Mouse (Mus musculus) hindbrain, embryonic 13.5 days (tissue): Measurements from ENCODE around the gene Prkg1. TPM values are rescaled to one million over a fixed set of nuclear protein-coding genes. Genes with fewer than 3 reads are reported as not detected.

Source experiments
- ATAC-seq: fragments of 200-750 bp; cut with Nextera tagmentation; 2 replicates; pipeline ENCODE4 v1.8.0; 2017; ENCODE audit warnings: moderate TSS enrichment; ENCODE audit not compliant: low FRiP score
- H3K27ac ChIP-seq: fragments of 300-500 bp; sonication (generic); 2 replicates; pipeline ENCODE4 v1.5.1; 2015; ENCODE audit warnings: inconsistent platforms, mild to moderate bottlenecking, moderate library complexity
- H3K27me3 ChIP-seq: fragments of 300-500 bp; sonication (generic); 2 replicates; pipeline ENCODE4 v1.6.1; 2015; ENCODE audit warnings: mild to moderate bottlenecking, inconsistent platforms
- H3K36me3 ChIP-seq: fragments of 300-500 bp; sonication (generic); 2 replicates; pipeline ENCODE4 v1.6.1; 2015; ENCODE audit warnings: mild to moderate bottlenecking, inconsistent platforms
- H3K4me1 ChIP-seq: fragments of 300-500 bp; sonication (generic); replicated peaks from 2 replicates; pipeline ENCODE4 v1.6.1; 2015; ENCODE audit warnings: inconsistent platforms
- H3K4me2 ChIP-seq: fragments of 300-500 bp; sonication (generic); 2 replicates; pipeline ENCODE4 v1.6.1; 2015; ENCODE audit warnings: inconsistent platforms, mild to moderate bottlenecking, moderate library complexity
- H3K4me3 ChIP-seq: fragments of 300-500 bp; sonication (generic); 2 replicates; pipeline ENCODE4 v1.5.1; 2015; ENCODE audit warnings: mild to moderate bottlenecking, inconsistent platforms
- H3K9ac ChIP-seq: fragments of 300-500 bp; sonication (generic); 2 replicates; pipeline ENCODE4 v1.6.1; 2015; ENCODE audit warnings: mild to moderate bottlenecking, inconsistent platforms
- H3K9me3 ChIP-seq: fragments of 300-500 bp; sonication (generic); 2 replicates; pipeline ENCODE4 v1.6.1; 2016; ENCODE audit warnings: inconsistent platforms
- WGBS: fragments of 180-500 bp; shearing (Covaris S2); methylation state at CpG from one replicate; pipeline ENCODE4 v1.1.7; 2015; 5-methylcytosine and 5-hydroxymethylcytosine counted together
- polyA plus RNA-seq: library from polyadenylated mRNA; unstranded; fragments of >200 nt; fragmentation: Nextera tagmentation; extraction: Ambion mirVana; gene quantifications from 2 replicates; pipeline ENCODE4 v1.2.1, GENCODE M21; 2015

Gene Prkg1
- polyA plus RNA-seq = 4.2 and 5.0 TPM in 2 replicates

GRCm38 (mm10) chr19:31764801-31765340, at the start of gene Prkg1:
Prkg1 (minus strand) TSS chr19:31765033.
- Histone ChIP-seq H3K27ac (peak within 1 kb of the TSS; percentile 40; the same call in 1 of the 2 replicates), H3K9ac (peak within 1 kb of the TSS; percentile 67), H3K27me3 (peaks cover 45% of the 10 kb centered on the region), H3K36me3 (no peaks in the 10 kb centered on the region), H3K4me1 (peaks cover 31% of the 10 kb centered on the region), H3K4me3 (peak within 1 kb of the TSS; percentile 53), H3K9me3 (no peaks in the 10 kb centered on the region), H3K4me2 (peak within 1 kb of the TSS; percentile 95)
- ATAC-seq = peak; percentile 82
- WGBS = 0% methylated on average over 23 of the region's 23 CpGs

- 81% methylated on average over 4 of the region's 4 CpGs for WGBS
- H3K27me3 ChIP-seq = no peaks in the 10 kb centered on the region
- ATAC-seq = no peak
- H3K4me2 ChIP-seq = no peak overlapping the region
- no peaks in the 10 kb centered on the region for H3K4me1 ChIP-seq
- no peaks in the 10 kb centered on the region for H3K9me3 ChIP-seq
- H3K9ac ChIP-seq = no peak overlapping the region
- H3K36me3 ChIP-seq = no peaks in the 10 kb centered on the region
- H3K4me3 ChIP-seq = no peak overlapping the region
- no peak overlapping the region for H3K27ac ChIP-seq
Observed at GRCm38 (mm10) chr19:31813087-31813486, 48.3 kb upstream of the Prkg1 start.

- Histone ChIP-seq H3K4me2 (no peak overlapping the region), H3K36me3 (no peaks in the 10 kb centered on the region), H3K27me3 (no peaks in the 10 kb centered on the region), H3K27ac (no peak overlapping the region), H3K4me1 (no peaks in the 10 kb centered on the region), H3K9me3 (no peaks in the 10 kb centered on the region), H3K9ac (no peak overlapping the region), H3K4me3 (no peak overlapping the region)
- 40% methylated on average over 5 of the region's 5 CpGs for WGBS
- no peak for ATAC-seq
Observed at GRCm38 (mm10) chr19:31811371-31811770, 46.5 kb upstream of the Prkg1 start.

GRCm38 (mm10) chr19:31805391-31805790, 40.6 kb upstream of the Prkg1 start:
- H3K27ac ChIP-seq = no peak overlapping the region
- no peaks in the 10 kb centered on the region for H3K36me3 ChIP-seq
- no peak overlapping the region for H3K4me3 ChIP-seq
- no peaks in the 10 kb centered on the region for H3K9me3 ChIP-seq
- H3K9ac ChIP-seq = no peak overlapping the region
- H3K4me1 ChIP-seq = no peaks in the 10 kb centered on the region
- no peaks in the 10 kb centered on the region for H3K27me3 ChIP-seq
- no peak overlapping the region for H3K4me2 ChIP-seq
- WGBS = 76% methylated on average over 7 of the region's 7 CpGs
- ATAC-seq = no peak

GRCm38 (mm10) chr19:31795485-31796046, 30.7 kb upstream of the Prkg1 start:
- WGBS = 63% methylated on average over 9 of the region's 9 CpGs

GRCm38 (mm10) chr19:31791724-31792123, 26.9 kb upstream of the Prkg1 start:
- no peak overlapping the region for H3K4me3 ChIP-seq
- ATAC-seq = no peak

More at GRCm38 (mm10) chr19:31795485-31796046, 30.7 kb upstream of the Prkg1 start:
- H3K27me3 ChIP-seq = no peaks in the 10 kb centered on the region
- no peak overlapping the region for H3K9ac ChIP-seq
- no peak overlapping the region for H3K4me2 ChIP-seq
- H3K4me1 ChIP-seq = no peaks in the 10 kb centered on the region
- ATAC-seq = peak; percentile 24; the same call in 1 of the 2 replicates
- H3K9me3 ChIP-seq = no peaks in the 10 kb centered on the region
- no peak overlapping the region for H3K4me3 ChIP-seq
- H3K27ac ChIP-seq = no peak overlapping the region
- H3K36me3 ChIP-seq = no peaks in the 10 kb centered on the region

GRCm38 (mm10) chr19:31781521-31782018, 16.7 kb upstream of the Prkg1 start:
- H3K27ac ChIP-seq = no peak overlapping the region
- 93% methylated on average over 3 of the region's 3 CpGs for WGBS
- no peak overlapping the region for H3K4me3 ChIP-seq
- ATAC-seq = no peak
- no peaks in the 10 kb centered on the region for H3K4me1 ChIP-seq
- H3K4me2 ChIP-seq = no peak overlapping the region
- H3K9me3 ChIP-seq = no peaks in the 10 kb centered on the region
- no peaks in the 10 kb centered on the region for H3K27me3 ChIP-seq
- no peaks in the 10 kb centered on the region for H3K36me3 ChIP-seq
- H3K9ac ChIP-seq = no peak overlapping the region

More at GRCm38 (mm10) chr19:31791724-31792123, 26.9 kb upstream of the Prkg1 start:
- Histone ChIP-seq H3K4me1 (no peaks in the 10 kb centered on the region), H3K36me3 (no peaks in the 10 kb centered on the region), H3K9me3 (no peaks in the 10 kb centered on the region), H3K4me2 (no peak overlapping the region), H3K27me3 (no peaks in the 10 kb centered on the region), H3K27ac (no peak overlapping the region), H3K9ac (no peak overlapping the region)
- 73% methylated on average over 3 of the region's 3 CpGs for WGBS

- no peak for ATAC-seq
- H3K27me3 ChIP-seq = no peaks in the 10 kb centered on the region
- 70% methylated on average over 2 of the region's 2 CpGs for WGBS
Observed at GRCm38 (mm10) chr19:31781077-31781476, 16.2 kb upstream of the Prkg1 start.

GRCm38 (mm10) chr19:31780222-31780621, 15.4 kb upstream of the Prkg1 start:
- H3K9ac ChIP-seq = no peak overlapping the region
- H3K36me3 ChIP-seq = no peaks in the 10 kb centered on the region
- H3K27ac ChIP-seq = no peak overlapping the region
- H3K4me3 ChIP-seq = no peak overlapping the region
- no peak for ATAC-seq
- no peaks in the 10 kb centered on the region for H3K27me3 ChIP-seq
- no peak overlapping the region for H3K4me2 ChIP-seq
- no peaks in the 10 kb centered on the region for H3K4me1 ChIP-seq
- 97% methylated on average over 1 of the region's 1 CpGs for WGBS
- H3K9me3 ChIP-seq = no peaks in the 10 kb centered on the region

More at GRCm38 (mm10) chr19:31781077-31781476, 16.2 kb upstream of the Prkg1 start:
- Histone ChIP-seq H3K9me3 (no peaks in the 10 kb centered on the region), H3K4me2 (no peak overlapping the region), H3K4me1 (no peaks in the 10 kb centered on the region), H3K27ac (no peak overlapping the region), H3K9ac (no peak overlapping the region), H3K4me3 (no peak overlapping the region), H3K36me3 (no peaks in the 10 kb centered on the region)

GRCm38 (mm10) chr19:31779021-31779420, 14.2 kb upstream of the Prkg1 start:
- no peak for ATAC-seq
- no peaks in the 10 kb centered on the region for H3K4me1 ChIP-seq

GRCm38 (mm10) chr19:31767004-31767403, 2.2 kb upstream of the Prkg1 start:
- Histone ChIP-seq H3K36me3 (no peaks in the 10 kb centered on the region), H3K4me3 (no peak overlapping the region), H3K9me3 (no peaks in the 10 kb centered on the region), H3K4me1 (peaks cover 31% of the 10 kb centered on the region), H3K27ac (no peak overlapping the region), H3K9ac (no peak overlapping the region), H3K4me2 (no peak overlapping the region), H3K27me3 (peaks cover 28% of the 10 kb centered on the region)
- WGBS = 9% methylated on average over 3 of the region's 3 CpGs
- no peak for ATAC-seq

More at GRCm38 (mm10) chr19:31779021-31779420, 14.2 kb upstream of the Prkg1 start:
- 84% methylated on average over 4 of the region's 4 CpGs for WGBS
- Histone ChIP-seq H3K9ac (no peak overlapping the region), H3K9me3 (no peaks in the 10 kb centered on the region), H3K4me2 (no peak overlapping the region), H3K36me3 (no peaks in the 10 kb centered on the region), H3K27ac (no peak overlapping the region), H3K27me3 (no peaks in the 10 kb centered on the region), H3K4me3 (no peak overlapping the region)

GRCm38 (mm10) chr19:31765451-31765850, 618 bp upstream of the Prkg1 start:
- peaks cover 39% of the 10 kb centered on the region for H3K27me3 ChIP-seq
- H3K9me3 ChIP-seq = no peaks in the 10 kb centered on the region
- H3K27ac ChIP-seq = no peak overlapping the region
- H3K36me3 ChIP-seq = no peaks in the 10 kb centered on the region
- peaks cover 31% of the 10 kb centered on the region for H3K4me1 ChIP-seq
- no peak for ATAC-seq
- peak overlapping the region; percentile 53; the same call in 1 of the 2 replicates for H3K4me3 ChIP-seq
- no peak overlapping the region for H3K9ac ChIP-seq
- peak overlapping the region; percentile 95 for H3K4me2 ChIP-seq
- WGBS = 31% methylated on average over 4 of the region's 4 CpGs
